Mouse (Mus musculus) liver, embryonic 11.5 days (tissue): ENCODE measurements around the gene Ttyh1. TPM values are rescaled to one million over a fixed set of nuclear protein-coding genes. Genes with fewer than 3 reads are reported as not detected.
"Not testable (repeated sequence)": the region's sequence is repeated elsewhere in the genome, so short reads cannot be mapped to it uniquely, and the experiment has no call there.

Experiments used
- ATAC-seq: fragments of 200-750 bp; cut with Nextera tagmentation; replicated peaks from 2 replicates; pipeline ENCODE4 v1.8.0; 2017; ENCODE audit warnings: moderate number of reproducible peaks, mild to moderate bottlenecking, moderate TSS enrichment, moderate library complexity; ENCODE audit not compliant: low FRiP score
- DNase-seq: peaks from one replicate; pipeline ENCODE4 v3.0.0-alpha.2; 2017; ENCODE audit warnings: low spot score
- H3K27ac ChIP-seq: fragments of 300-500 bp; sonication (generic); 2 replicates; pipeline ENCODE4 v1.5.1; 2014; ENCODE audit warnings: mild to moderate bottlenecking, low read depth, low read length, control low read depth
- H3K27me3 ChIP-seq: fragments of 300-500 bp; sonication (generic); replicated peaks from 2 replicates; pipeline ENCODE4 v1.6.1; 2014; ENCODE audit warnings: low read length, mixed read lengths; ENCODE audit not compliant: control insufficient read depth, insufficient read depth
- H3K36me3 ChIP-seq: fragments of 300-500 bp; sonication (generic); 2 replicates; pipeline ENCODE4 v1.6.1; 2014; ENCODE audit warnings: mild to moderate bottlenecking, low read length, moderate library complexity, mixed read lengths; ENCODE audit not compliant: control insufficient read depth, insufficient read depth
- H3K4me1 ChIP-seq: fragments of 300-500 bp; sonication (generic); replicated peaks from 2 replicates; pipeline ENCODE4 v1.6.1; 2014; ENCODE audit warnings: low read length, mixed read lengths; ENCODE audit not compliant: control insufficient read depth, insufficient read depth
- H3K4me2 ChIP-seq: fragments of 300-500 bp; sonication (generic); 2 replicates; pipeline ENCODE4 v1.6.1; 2014; ENCODE audit warnings: mild to moderate bottlenecking, control low read depth, moderate library complexity
- H3K4me3 ChIP-seq: fragments of 300-500 bp; sonication (generic); 2 replicates; pipeline ENCODE4 v1.5.1; 2014; ENCODE audit warnings: low read depth, low read length, control low read depth
- H3K9ac ChIP-seq: fragments of 300-500 bp; sonication (generic); 2 replicates; pipeline ENCODE4 v1.6.1; 2014; ENCODE audit warnings: low read depth, low read length, control low read depth
- H3K9me3 ChIP-seq: fragments of 300-500 bp; sonication (generic); 2 replicates; pipeline ENCODE4 v1.6.1; 2016; ENCODE audit warnings: low read length, inconsistent platforms, mixed read lengths; ENCODE audit not compliant: control insufficient read depth
- WGBS: fragments of 180-500 bp; shearing (Covaris S2); extraction: QIAGEN DNeasy Blood & Tissue Kit; methylation state at CpG from one replicate; pipeline ENCODE4 v1.1.7; 2014; 5-methylcytosine and 5-hydroxymethylcytosine counted together
- polyA plus RNA-seq: library from polyadenylated mRNA; unstranded; fragments of >200 nt; fragmentation: Nextera tagmentation; extraction: Ambion mirVana; gene quantifications from 2 replicates; pipeline ENCODE4 v1.2.1, GENCODE M21; 2014

Ttyh1 gene
- polyA plus RNA-seq, 1 experiment from 2014 or later: 0.85 TPM

DNA sequence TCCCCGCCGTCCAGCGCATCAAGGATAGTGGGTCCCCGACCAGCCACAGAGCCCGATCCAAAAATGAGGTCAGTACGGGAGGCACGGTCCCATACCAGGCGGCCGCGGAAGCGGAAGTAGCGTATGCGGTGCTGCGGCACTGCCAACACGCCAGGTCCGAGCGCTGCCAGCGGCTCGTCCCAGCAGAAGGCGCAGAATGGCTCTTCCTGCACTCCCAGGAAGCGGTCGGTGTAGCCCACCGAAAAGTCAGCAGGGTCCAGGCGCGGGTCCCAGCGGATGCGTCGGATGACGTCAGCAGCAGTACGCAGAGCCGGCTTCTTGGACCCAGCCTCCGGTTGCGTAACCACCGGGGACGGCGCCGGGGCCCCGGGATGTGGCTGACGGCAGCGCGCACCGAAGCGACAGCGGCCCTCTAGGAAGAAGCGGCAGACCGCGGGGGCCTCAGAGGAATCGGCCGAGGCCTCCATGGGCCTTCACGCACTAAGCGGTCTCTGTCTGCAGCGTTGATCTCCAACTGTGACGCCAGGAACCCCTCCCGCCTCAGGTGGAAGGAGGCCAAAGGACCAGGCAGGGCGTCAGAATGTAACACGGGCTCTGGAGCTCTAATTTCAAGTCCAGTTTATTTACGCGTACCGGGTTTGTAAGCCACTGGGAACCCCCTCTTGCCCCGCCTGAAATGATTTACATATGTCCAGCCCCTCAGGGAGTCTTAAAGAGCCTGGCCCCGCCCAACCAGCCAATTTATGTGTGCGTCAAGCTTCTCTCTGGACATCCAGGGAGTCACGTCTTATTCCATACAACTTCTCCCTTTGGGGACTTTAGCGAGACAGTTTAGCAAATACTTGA is 30.2 kb downstream of the Ttyh1 start:
- peak overlapping the region; percentile 83 for H3K9ac ChIP-seq
- peaks cover 19% of the 10 kb centered on the region for H3K4me1 ChIP-seq
- H3K36me3 ChIP-seq: peaks cover 25% of the 10 kb centered on the region
- no peaks in the 10 kb centered on the region for H3K9me3 ChIP-seq
- under 1% methylated on average over 64 of the region's 64 CpGs for WGBS
- H3K27me3 ChIP-seq: peaks cover 7% of the 10 kb centered on the region
- H3K4me2 ChIP-seq: peak overlapping the region; percentile 89
- peak overlapping the region; percentile 82 for H3K4me3 ChIP-seq
- DNase-seq (peak; percentile 81), ATAC-seq (peak; percentile 74)
- H3K27ac ChIP-seq: peak overlapping the region; percentile 94

DNA sequence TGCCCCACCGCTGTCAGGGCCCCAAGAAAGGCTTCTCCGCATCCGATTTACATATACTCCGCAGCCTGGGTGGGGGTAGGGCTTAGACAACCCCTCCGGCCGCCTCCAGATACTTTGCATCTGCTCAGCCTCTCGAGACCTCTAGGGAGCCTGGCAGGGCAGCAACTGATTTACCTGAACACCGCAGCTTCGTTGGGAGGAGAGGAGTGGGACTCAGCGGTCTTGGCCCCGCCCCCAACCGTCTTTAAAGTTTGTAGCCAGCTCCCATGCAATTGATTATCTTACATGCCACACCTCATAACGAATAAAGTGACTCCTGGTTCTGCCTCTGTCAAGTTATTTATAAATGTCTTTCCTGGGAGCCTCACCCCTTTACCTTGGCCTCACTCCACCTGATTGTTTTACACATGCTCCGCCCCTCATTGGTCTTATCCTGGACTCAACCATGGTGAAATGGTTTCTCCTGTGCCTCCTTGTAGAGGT is 30.9 kb downstream of the Ttyh1 start, which contains the start of gene Leng9:
Gene Leng9, minus strand, starts transcription at position 316 of the 483 bp plus-strand sequence.
- WGBS: 2% methylated on average over 14 of the region's 14 CpGs
- peak; percentile 69 for DNase-seq

GRCm38 (mm10) chr7:4150811-4151221 is 31.6 kb downstream of the Ttyh1 start:
- Histone ChIP-seq H3K9me3 (no peaks in the 10 kb centered on the region), H3K4me3 (peak overlapping the region; percentile 82), H3K9ac (no peak overlapping the region; the same call in 1 of the 2 replicates), H3K36me3 (peaks cover 12% of the 10 kb centered on the region), H3K27ac (no peak overlapping the region), H3K27me3 (peaks cover 7% of the 10 kb centered on the region), H3K4me1 (peaks cover 19% of the 10 kb centered on the region), H3K4me2 (peak overlapping the region; percentile 89)
- DNase-seq (peak; percentile 45), ATAC-seq (peak; percentile 20)
- 13% methylated on average over 14 of the region's 14 CpGs for whole genome bisulfite sequencing

More for the DNA sequence above, 30.9 kb downstream of the Ttyh1 start, which contains the start of gene Leng9:
- H3K27ac ChIP-seq: peak within 1 kb of the TSS; percentile 94
- H3K9ac ChIP-seq: peak within 1 kb of the TSS; percentile 83
- H3K4me3 ChIP-seq: peak within 1 kb of the TSS; percentile 82
- H3K9me3 ChIP-seq: no peaks in the 10 kb centered on the region
- peak; percentile 46 for ATAC-seq
- peak within 1 kb of the TSS; percentile 89 for H3K4me2 ChIP-seq
- H3K36me3 ChIP-seq: peaks cover 19% of the 10 kb centered on the region
- peaks cover 19% of the 10 kb centered on the region for H3K4me1 ChIP-seq
- H3K27me3 ChIP-seq: peaks cover 7% of the 10 kb centered on the region

DNA sequence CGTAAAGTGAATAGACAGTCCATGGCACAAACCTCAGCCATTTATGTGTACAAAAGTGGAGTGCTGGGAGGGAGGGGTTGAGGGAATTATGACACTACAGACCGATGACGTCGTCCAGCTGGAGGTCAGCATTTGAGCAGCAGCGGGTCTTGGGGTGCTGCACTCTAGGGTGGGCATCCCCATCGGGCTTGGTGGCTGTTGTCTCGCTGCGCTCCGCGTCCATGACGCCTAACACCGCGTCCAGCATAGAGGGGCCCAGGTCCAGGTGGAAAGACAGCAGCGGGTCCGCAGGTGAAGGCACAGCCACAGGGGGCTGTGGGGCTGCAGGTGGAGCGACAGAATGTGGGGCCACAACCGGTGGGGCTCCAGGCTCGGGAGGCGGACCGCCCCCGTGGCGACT is 32.0 kb downstream of the Ttyh1 start:
- Histone ChIP-seq H3K4me1 (peaks cover 19% of the 10 kb centered on the region), H3K4me2 (peak overlapping the region; percentile 89), H3K4me3 (peak overlapping the region; percentile 82), H3K36me3 (peaks cover 8% of the 10 kb centered on the region), H3K27me3 (peaks cover 7% of the 10 kb centered on the region), H3K9me3 (no peaks in the 10 kb centered on the region), H3K9ac (no peak overlapping the region), H3K27ac (no peak overlapping the region)
- 35% methylated on average over 22 of the region's 22 CpGs for WGBS
- ATAC-seq (no peak), DNase-seq (no peak)

DNA sequence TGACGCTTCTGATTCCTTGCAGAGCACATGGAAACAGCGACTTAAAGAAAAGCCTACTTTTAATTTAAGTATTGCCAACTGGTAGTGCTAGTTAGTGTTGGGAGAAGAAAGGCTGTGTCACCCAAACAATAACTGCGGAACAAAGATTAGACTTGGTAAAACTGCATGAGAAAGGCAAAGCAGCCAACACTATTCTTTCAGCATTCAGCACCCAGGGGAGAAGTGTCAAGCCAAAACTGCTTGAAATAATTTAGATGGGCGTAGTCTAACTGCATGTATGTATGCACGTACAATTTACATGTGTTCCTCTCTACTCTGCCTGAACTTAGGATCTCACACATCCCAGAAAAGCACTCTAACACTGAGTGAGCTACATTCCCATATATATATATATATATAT is 35.1 kb downstream of the Ttyh1 start:
- ATAC-seq: no peak
- Histone ChIP-seq H3K27ac (no peak overlapping the region), H3K4me3 (no peak overlapping the region), H3K27me3 (peaks cover 7% of the 10 kb centered on the region), H3K4me2 (no peak overlapping the region), H3K9me3 (no peaks in the 10 kb centered on the region), H3K9ac (no peak overlapping the region), H3K36me3 (no peaks in the 10 kb centered on the region), H3K4me1 (peaks cover 5% of the 10 kb centered on the region; the same call in 1 of the 2 replicates)
- WGBS: 80% methylated on average over 5 of the region's 5 CpGs
- DNase-seq: no peak

GRCm38 (mm10) chr7:4154976-4155375 is 35.8 kb downstream of the Ttyh1 start:
- no peaks in the 10 kb centered on the region for H3K36me3 ChIP-seq
- 60% methylated on average over 4 of the region's 4 CpGs for WGBS
- no peak overlapping the region for H3K4me2 ChIP-seq
- H3K4me1 ChIP-seq: peaks cover 5% of the 10 kb centered on the region; the same call in 1 of the 2 replicates
- DNase-seq (no peak), ATAC-seq (no peak)
- H3K27ac ChIP-seq: no peak overlapping the region
- no peaks in the 10 kb centered on the region for H3K9me3 ChIP-seq
- no peak overlapping the region for H3K4me3 ChIP-seq
- no peak overlapping the region for H3K9ac ChIP-seq
- peaks cover 7% of the 10 kb centered on the region for H3K27me3 ChIP-seq

GRCm38 (mm10) chr7:4161596-4161995 is 42.4 kb downstream of the Ttyh1 start:
- H3K4me3 ChIP-seq, H3K4me2 ChIP-seq, DNase-seq, ATAC-seq, H3K9ac ChIP-seq, H3K27me3 ChIP-seq, H3K9me3 ChIP-seq, H3K36me3 ChIP-seq, H3K27ac ChIP-seq: not testable (repeated sequence)
- H3K4me1 ChIP-seq: peaks cover 15% of the 10 kb centered on the region; the same call in 1 of the 2 replicates
- WGBS: 90% methylated on average over 4 of the region's 4 CpGs

GRCm38 (mm10) chr7:4163571-4164072 is 44.4 kb downstream of the Ttyh1 start:
- ATAC-seq: peak; percentile 66
- Histone ChIP-seq H3K27ac (no peak overlapping the region), H3K9me3 (no peaks in the 10 kb centered on the region), H3K4me2 (peak overlapping the region; percentile 85), H3K9ac (peak overlapping the region; percentile 62), H3K36me3 (no peaks in the 10 kb centered on the region), H3K27me3 (no peaks in the 10 kb centered on the region), H3K4me1 (peaks cover 15% of the 10 kb centered on the region; the same call in 1 of the 2 replicates), H3K4me3 (peak overlapping the region; percentile 56)
- DNase-seq: peak; percentile 45
- 1% methylated on average over 11 of the region's 11 CpGs for WGBS
